In the genomic region with DNA sequence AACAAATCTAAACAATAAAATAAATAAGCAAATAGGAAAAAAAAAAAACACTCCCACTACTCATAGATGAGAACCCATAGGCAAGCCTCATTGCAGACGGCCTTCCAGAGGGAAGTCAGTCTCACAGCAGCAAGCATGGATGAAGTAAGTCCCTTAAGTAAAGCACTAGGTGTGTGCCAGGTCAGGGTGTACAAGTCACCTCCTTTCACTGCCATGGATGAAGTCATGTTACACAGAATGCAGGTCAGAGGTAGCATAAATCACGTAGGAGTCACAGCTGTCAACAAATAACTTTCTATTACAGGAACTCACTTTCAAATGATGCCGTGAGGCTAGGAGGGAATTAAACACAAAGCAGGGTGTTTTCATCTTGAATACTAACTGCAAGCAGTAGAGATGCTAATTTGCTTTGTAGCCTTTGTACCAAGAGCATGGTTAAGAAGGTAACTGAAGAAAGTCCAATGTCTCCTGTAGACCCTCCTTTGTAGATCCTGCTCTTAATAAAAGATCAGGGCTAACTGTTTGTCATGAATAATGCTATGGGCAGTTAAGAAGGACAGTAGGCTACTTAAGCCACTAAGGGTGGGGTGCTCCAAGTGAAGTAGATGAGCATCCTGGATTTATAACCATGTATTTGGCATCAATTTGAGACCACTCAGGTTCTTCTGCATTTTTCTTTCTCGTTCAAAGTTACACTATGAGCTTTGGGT, we compare ENCODE assay signal across 27 mouse cellular contexts. TPM values are rescaled to one million over a fixed set of nuclear protein-coding genes. Genes with fewer than 3 reads are reported as not detected.
DNase-seq lines count a peak whose midpoint lies in the region; ATAC-seq and TF ChIP-seq lines count a peak whose summit lies in the region.
"Had no signal": no experiment of that assay in that cellular context is flagged by ENCODE, and none has a peak within 500 bp of the region (broad histone marks: within the 10 kb centered on the region; RNA-seq: fewer than 3 reads in every experiment).

No protein-coding gene starts in this region.

- no peak overlapping the region; the same call in 1 of the 2 replicates for H3K9ac ChIP-seq in ES-E14 (ENCODE audit: insufficient read depth, low read depth, low read length, poor library complexity, severe bottlenecking)
- H3K9ac ChIP-seq in hindbrain, embryonic 13.5 days: no peak overlapping the region
- H3K9ac ChIP-seq: heart, embryonic 13.5 days; hindbrain, embryonic 15.5 days; neural tube, embryonic 13.5 days; stomach, embryonic 15.5 days had no signal

- DNase-seq in adrenal gland, postnatal 14 days: peak; percentile 18
- DNase-seq in adrenal gland, adult 8-10 months: no peak
- DNase-seq in 3T3-L1 (ENCODE audit: low read depth, low spot score) (peak; percentile 36), ES-E14 (ENCODE audit: low read depth, low spot score) (no peak)
- DNase-seq in layer of hippocampus, adult 11-12 months (ENCODE audit: low spot score): no peak
- DNase-seq: adrenal gland, adult 2 months; cerebellum, adult 8-10 months; cerebellum, postnatal 36 days; embryo, embryonic 11 days; kidney, adult 2 months; lung, postnatal 4 days; right cerebral cortex, postnatal 4 days; thymus, adult 2 months; thymus, postnatal 4 days had no signal

- no peak overlapping the region for H3K4me2 ChIP-seq in hindbrain, embryonic 13.5 days
- H3K4me2 ChIP-seq: heart, embryonic 13.5 days; hindbrain, embryonic 15.5 days; neural tube, embryonic 13.5 days; stomach, embryonic 15.5 days had no signal

- no peak for ATAC-seq in hindbrain, embryonic 13.5 days (ENCODE audit: low FRiP score)
- ATAC-seq: CD4-positive, CD25-positive, alpha-beta regulatory T cell, adult 4 months; forebrain, embryonic 14.5 days; midbrain, embryonic 16.5 days had no signal

- H3K27ac ChIP-seq in ES-E14 (ENCODE audit: insufficient read depth, low read depth, low read length, poor library complexity, severe bottlenecking): peak overlapping the region; percentile 87
- peak overlapping the region; percentile 79 for H3K27ac ChIP-seq in macrophage
- H3K27ac ChIP-seq in hindbrain, embryonic 13.5 days: no peak overlapping the region
- H3K27ac ChIP-seq: heart, embryonic 13.5 days; hindbrain, embryonic 15.5 days; kidney, postnatal 0 days; layer of hippocampus, adult 2 months; midbrain, embryonic 10.5 days; neural tube, embryonic 13.5 days; stomach, embryonic 15.5 days had no signal

- H3K4me3 ChIP-seq in ES-E14 (ENCODE audit: insufficient read depth in 1 of 2, low read depth in 1 of 2, low read length in 2 of 2, poor library complexity in 1 of 2, severe bottlenecking in 1 of 2) (no peak overlapping the region), macrophage (ENCODE audit: inconsistent target) (no peak overlapping the region)
- no peak overlapping the region for H3K4me3 ChIP-seq in hindbrain, embryonic 13.5 days
- H3K4me3 ChIP-seq: heart, embryonic 13.5 days; hindbrain, embryonic 15.5 days; layer of hippocampus, adult 2 months; midbrain, embryonic 10.5 days; myocyte; neural tube, embryonic 13.5 days; stomach, embryonic 15.5 days had no signal

- in situ Hi-C loops in ES-E14 (cut with MboI; ENCODE audit: low sequenced_read_pairs in 2 of 2, unreplicated experiment in 2 of 2): no loop called here

- H3K9me3 ChIP-seq in ES-E14 (ENCODE audit: control insufficient read depth, insufficient read depth, low read depth, low read length): no peaks in the 10 kb centered on the region
- no peaks in the 10 kb centered on the region for H3K9me3 ChIP-seq in hindbrain, embryonic 13.5 days
- H3K9me3 ChIP-seq: heart, embryonic 13.5 days; hindbrain, embryonic 15.5 days; midbrain, embryonic 10.5 days; neural tube, embryonic 13.5 days; stomach, embryonic 15.5 days had no signal

- peaks cover 88% of the 10 kb centered on the region for H3K79me2 ChIP-seq in macrophage (ENCODE audit: inconsistent target)

- 78% methylated on average over 4 of the region's 4 CpGs for WGBS in macrophage (ENCODE audit: missing documents)
- WGBS in hindbrain, embryonic 13.5 days: 86% methylated on average over 4 of the region's 4 CpGs

- H3K4me1 ChIP-seq in ES-E14 (ENCODE audit: control insufficient read depth in 2 of 2, insufficient read depth in 2 of 2, low read length in 2 of 2, poor library complexity in 1 of 2): peaks cover 9 to 15% of the 10 kb centered on the region in 2 experiments
- H3K4me1 ChIP-seq in hindbrain, embryonic 13.5 days (replicated peaks): no peaks in the 10 kb centered on the region
- H3K4me1 ChIP-seq: hindbrain, embryonic 15.5 days; midbrain, embryonic 10.5 days; neural tube, embryonic 13.5 days; stomach, embryonic 15.5 days had no signal

- H3K27me3 ChIP-seq in hindbrain, embryonic 13.5 days: no peaks in the 10 kb centered on the region
- H3K27me3 ChIP-seq: heart, embryonic 13.5 days; hindbrain, embryonic 15.5 days; neural tube, embryonic 13.5 days; stomach, embryonic 15.5 days had no signal

- H3K36me3 ChIP-seq in ES-E14 (ENCODE audit: control insufficient read depth, insufficient read depth, low read length, poor library complexity, severe bottlenecking) (no peaks in the 10 kb centered on the region), macrophage (ENCODE audit: inconsistent target) (no peaks in the 10 kb centered on the region)
- H3K36me3 ChIP-seq in hindbrain, embryonic 13.5 days: no peaks in the 10 kb centered on the region
- H3K36me3 ChIP-seq: hindbrain, embryonic 15.5 days; neural tube, embryonic 13.5 days; stomach, embryonic 15.5 days had no signal

TF ChIP-seq in ES-E14, 5 proteins besides CTCF, POLR2A, EP300 and RAD21:
- TF ChIP-seq MAFK (IDR thresholded peaks at IDR 0.05; ENCODE audit: insufficient read depth, low read depth, low read length) (no peak), CHD2 (IDR thresholded peaks at IDR 0.05; ENCODE audit: low read depth, low read length) (peak; percentile 78), ZC3H11A (IDR thresholded peaks at IDR 0.05; ENCODE audit: borderline replicate concordance, low read depth, low read length) (no peak)

RNA-seq across cellular contexts. Expression of gene Tet2, which starts 20.4 kb away (rescaled TPM):
- total RNA-seq in adrenal gland, postnatal 14 days (2021): 44.7 and 48.2 TPM in 2 replicates
- total RNA-seq in adrenal gland, adult 8-10 months (2022): 10 to 100 TPM; 27.6 to 77.3 (median 50.2) TPM
- total RNA-seq in ES-E14 (2012; rRNA removed): 86.9 and 106 TPM in 2 replicates
- 1,000 to 10,000 TPM in 1 of 26 experiments, 100 to 1,000 TPM in 25; 342 to 1,153 (median 525) TPM for total RNA-seq in macrophage (2018; cell fraction: chromatin; rRNA removed)
- total RNA-seq in macrophage (2018; cell fraction: cytosol; rRNA removed): 10 to 100 TPM; 13.8 to 42.5 (median 25.0) TPM
- 1,000 to 10,000 TPM in 1 of 26 experiments, 100 to 1,000 TPM in 25; 179 to 1,389 (median 338) TPM for total RNA-seq in macrophage (2018; cell fraction: nucleus; rRNA removed)
- 8.2 to 13.8 TPM (median 13.5 TPM) in 3 replicates for polyA plus RNA-seq in macrophage (2018)
- polyA plus RNA-seq in hindbrain, embryonic 13.5 days (2015; fragmentation: Nextera tagmentation; extraction: Ambion mirVana): 21.7 and 24.6 TPM in 2 replicates

Comparison
In these comparisons a context has a peak if more than half of its experiments do, and no peak if none do; other contexts are left out.
1. DNase-seq: peak in adrenal gland, postnatal 14 days (single experiment) and 3T3-L1 (single experiment); none in adrenal gland, adult 8-10 months (single experiment), ES-E14 (single experiment) and layer of hippocampus, adult 11-12 months (single experiment).